ENCODE assay signal across 32 mouse cellular contexts in genomic region chr1:153930431-153930830, GRCm38 (mm10). TPM values are rescaled to one million over a fixed set of nuclear protein-coding genes. Genes with fewer than 3 reads are reported as not detected.
DNase-seq lines count a peak whose midpoint lies in the region.
"Had no signal": no experiment of that assay in that cellular context is flagged by ENCODE, and none has a peak within 500 bp of the region (broad histone marks: within the 10 kb centered on the region; RNA-seq: fewer than 3 reads in every experiment).

No protein-coding gene starts in this region.

- DNase-seq in adrenal gland, adult 2 months = peak; percentile 80
- no peak for DNase-seq in adrenal gland, postnatal 25 days
- DNase-seq in adipocyte (ENCODE audit: low spot score) = peak; percentile 74
- peak; percentile 59 for DNase-seq in adrenal gland, postnatal 10 days
- no peak for DNase-seq in right cerebral cortex, adult 18-20 months
- no peak for DNase-seq in kidney, postnatal 10 days
- DNase-seq: B cell, adult 2 months; cerebellum, adult 18-20 months; cerebellum, adult 9-11 months; cerebellum, postnatal 25 days; forebrain, postnatal 0 days; gastrocnemius, adult 2 months; gastrocnemius, postnatal 14 days; heart, adult 18-20 months; heart, postnatal 10 days; heart, postnatal 4 days; kidney, adult 11 months; kidney, adult 8-10 months had no signal

RNA-seq across cellular contexts. Expression of gene Teddm2, which starts 30.4 kb away (rescaled TPM):
- under 1 TPM; 0.29 to 0.52 TPM for total RNA-seq in adrenal gland, adult 2 months (2021)
- polyA plus RNA-seq in adrenal gland, adult 2 months (2012; rRNA removed) = 0.19 and 0.24 TPM in 2 replicates
- 0.33 and 1.0 TPM in 2 replicates for total RNA-seq in adrenal gland, postnatal 25 days (2021)
- total RNA-seq in adrenal gland, postnatal 10 days (2021) = under 1 TPM; 0.36 to 0.45 TPM

RNA-seq across cellular contexts. Expression of gene Glul, which starts 30.7 kb away (rescaled TPM):
- total RNA-seq in adrenal gland, adult 2 months (2021) = 1,000 to 10,000 TPM; 1,004 to 1,607 TPM
- 279 and 350 TPM in 2 replicates for polyA plus RNA-seq in adrenal gland, adult 2 months (2012; rRNA removed)
- total RNA-seq in adrenal gland, postnatal 25 days (2021) = 635 and 924 TPM in 2 replicates
- 100 to 1,000 TPM; 423 to 903 TPM for total RNA-seq in adrenal gland, postnatal 10 days (2021)

RNA-seq across cellular contexts. Expression of gene Teddm1a, which starts 38.9 kb away (rescaled TPM):
- not detected for total RNA-seq in adrenal gland, adult 2 months (2021)
- polyA plus RNA-seq in adrenal gland, adult 2 months (2012; rRNA removed) = not detected in 2 replicates
- not detected in 2 replicates for total RNA-seq in adrenal gland, postnatal 25 days (2021)
- total RNA-seq in adrenal gland, postnatal 10 days (2021) = not detected
- total RNA-seq: CH12.LX; common myeloid progenitor, adult 5-6 weeks; forebrain, postnatal 0 days; gastrocnemius, adult 2 months; gastrocnemius, postnatal 14 days; gastrocnemius, postnatal 4 days; heart, adult 18-20 months; heart, postnatal 10 days; heart, postnatal 4 days; hindbrain, postnatal 0 days had no signal
- polyA plus RNA-seq: embryonic facial prominence, embryonic 12.5 days; embryonic facial prominence, embryonic 15.5 days; forebrain, embryonic 11.5 days; forebrain, embryonic 14.5 days; G1E; heart, embryonic 12.5 days; heart, embryonic 15.5 days; hindbrain, embryonic 11.5 days; hindbrain, embryonic 14.5 days; hindbrain, postnatal 0 days; Patski had no signal

RNA-seq across cellular contexts. Expression of gene Teddm1b, which starts 56.3 kb away (rescaled TPM):
- not detected for total RNA-seq in adrenal gland, adult 2 months (2021)
- polyA plus RNA-seq in adrenal gland, adult 2 months (2012; rRNA removed) = not detected in 2 replicates
- total RNA-seq in adrenal gland, postnatal 25 days (2021) = not detected in 2 replicates
- not detected for total RNA-seq in adrenal gland, postnatal 10 days (2021)
- total RNA-seq: CH12.LX; common myeloid progenitor, adult 5-6 weeks; forebrain, postnatal 0 days; gastrocnemius, adult 2 months; gastrocnemius, postnatal 14 days; gastrocnemius, postnatal 4 days; heart, adult 18-20 months; heart, postnatal 10 days; heart, postnatal 4 days; hindbrain, postnatal 0 days had no signal
- polyA plus RNA-seq: G1E had no signal

Comparison
In these comparisons a context has a peak if more than half of its experiments do, and no peak if none do; other contexts are left out.
1. DNase-seq: peak in adrenal gland, adult 2 months (single experiment), adipocyte (single experiment) and adrenal gland, postnatal 10 days (single experiment); none in adrenal gland, postnatal 25 days (single experiment), right cerebral cortex, adult 18-20 months (single experiment) and kidney, postnatal 10 days (single experiment).